Mouse (Mus musculus): Measurements from ENCODE around the gene Pabpn1l. TPM values are rescaled to one million over a fixed set of nuclear protein-coding genes. Genes with fewer than 3 reads are reported as not detected.
"Not testable (repeated sequence)": the region's sequence is repeated elsewhere in the genome, so short reads cannot be mapped to it uniquely, and the experiment has no call there.

The Pabpn1l gene
- total RNA-seq, 4 experiments from 2014 or later, result 0.24 to 0.57 TPM; not detected in 2

DNA sequence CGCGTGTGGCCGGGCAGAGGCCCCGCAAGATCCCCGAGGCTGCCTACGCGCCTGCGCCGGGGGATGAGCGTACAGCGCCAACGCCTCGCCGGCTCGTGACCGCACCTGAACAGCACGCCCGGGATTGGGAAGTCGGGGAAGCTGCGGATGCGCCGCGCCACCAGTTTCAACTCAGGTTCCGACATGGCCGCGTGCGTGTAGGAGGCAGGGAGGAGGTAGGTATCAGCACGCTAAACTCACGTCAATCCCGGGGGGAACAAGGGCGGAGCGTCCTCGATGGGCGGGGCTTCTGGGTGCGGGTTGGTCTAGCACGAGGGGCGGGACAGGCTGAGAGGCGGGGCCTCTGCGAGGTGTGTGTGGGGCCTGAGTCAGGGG, 45.9 kb downstream of the Pabpn1l start, which contains the start of gene Aprt:
Gene Aprt (minus strand): TSS at position 262 of the 375 bp plus-strand sequence.
- peak; percentile 93 for DNase-seq (ENCODE audit: low spot score)

DNA sequence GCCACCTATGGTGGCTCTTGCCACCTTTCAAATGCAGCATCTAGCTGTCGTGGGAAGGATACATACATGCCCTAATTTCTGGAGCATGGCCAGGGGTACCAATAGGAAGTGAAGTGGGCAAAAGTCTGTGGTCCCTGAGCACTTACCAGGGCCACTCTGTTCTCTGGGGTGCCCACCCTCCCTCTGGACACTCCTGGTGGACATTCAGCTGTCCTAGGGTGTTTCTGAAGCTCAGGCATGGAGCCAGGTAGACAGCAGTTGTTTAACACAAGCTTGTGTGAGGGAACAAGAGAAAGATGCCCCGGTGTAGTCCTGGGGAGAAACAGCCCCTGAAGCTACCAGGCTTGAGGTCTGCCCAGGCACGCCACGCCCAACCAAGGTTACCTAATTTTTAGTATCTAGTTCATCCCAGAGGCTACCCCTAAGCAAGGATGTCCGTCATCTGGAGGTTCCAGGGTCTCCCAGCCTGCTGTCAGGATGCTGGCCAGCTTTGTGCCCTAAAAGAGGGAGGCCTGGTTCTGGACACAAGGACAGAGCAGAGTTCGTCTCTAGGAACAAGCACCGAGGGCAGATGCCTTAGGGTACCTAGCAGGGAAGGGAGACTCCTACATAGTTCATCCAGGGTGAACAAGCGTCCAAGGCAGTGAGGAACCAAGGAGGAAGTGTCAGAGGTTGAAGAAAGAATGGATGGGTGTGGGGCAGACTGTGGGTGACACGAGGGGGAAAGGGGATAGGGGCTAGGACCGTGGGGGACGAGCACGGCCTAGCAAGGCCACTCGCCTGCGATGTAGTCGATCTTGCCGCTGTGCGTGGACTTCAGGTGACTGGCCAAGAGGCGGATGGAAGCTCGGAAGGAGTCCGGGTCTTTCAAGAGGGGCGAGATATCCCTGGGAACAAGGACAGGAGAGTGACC, 46.5 kb downstream of the Pabpn1l start:
- no peak for DNase-seq (ENCODE audit: low spot score)

DNA sequence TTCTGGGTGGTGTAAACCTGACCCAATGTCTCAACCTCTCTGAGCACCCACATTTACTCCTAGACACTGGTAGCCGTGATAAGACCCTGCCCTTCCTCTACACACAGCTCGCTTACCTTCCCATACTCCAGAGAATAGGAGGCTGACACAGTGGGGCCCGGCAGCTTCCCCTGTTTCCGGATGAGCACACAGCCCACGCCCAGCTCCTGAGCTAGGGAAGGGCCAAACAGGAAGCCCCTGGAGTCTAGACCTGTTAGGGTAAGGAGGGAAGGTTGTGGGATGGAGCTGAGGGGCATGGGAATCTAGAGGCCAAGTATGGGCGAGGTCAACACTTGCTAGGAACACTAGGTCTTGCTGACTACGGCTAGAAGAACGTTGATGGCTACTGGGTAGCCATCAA, 47.3 kb downstream of the Pabpn1l start:
- no peak for DNase-seq (ENCODE audit: low spot score)

DNA sequence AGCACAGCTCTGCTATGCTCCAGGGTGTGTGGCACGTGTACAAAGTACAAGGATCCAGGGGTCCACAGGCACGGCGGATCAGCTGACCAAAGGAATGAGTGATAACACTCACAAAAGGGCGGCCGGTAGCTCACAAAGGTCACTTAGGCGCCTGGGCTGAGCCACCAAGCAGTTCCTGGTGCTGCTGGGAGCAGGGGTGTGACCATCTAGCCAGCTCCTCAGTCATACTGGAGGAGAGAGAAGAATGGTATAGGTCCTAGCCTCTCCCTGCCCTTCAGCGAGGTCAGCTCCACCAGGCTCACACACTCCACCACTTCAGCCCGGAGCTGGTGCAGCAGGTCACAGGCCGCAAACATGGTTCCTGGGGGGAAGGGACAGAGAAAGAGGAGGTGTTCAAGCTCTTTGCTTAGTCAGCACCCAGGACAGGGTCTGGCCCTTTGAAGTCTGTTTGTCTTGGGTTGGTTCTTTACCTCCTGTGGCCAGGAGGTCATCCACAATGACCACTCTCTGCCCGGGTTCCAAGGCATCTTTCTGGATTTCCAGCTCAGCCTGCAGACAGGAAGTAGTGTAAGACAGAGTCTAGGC, 47.8 kb downstream of the Pabpn1l start:
- DNase-seq (ENCODE audit: low spot score), result no peak

DNA sequence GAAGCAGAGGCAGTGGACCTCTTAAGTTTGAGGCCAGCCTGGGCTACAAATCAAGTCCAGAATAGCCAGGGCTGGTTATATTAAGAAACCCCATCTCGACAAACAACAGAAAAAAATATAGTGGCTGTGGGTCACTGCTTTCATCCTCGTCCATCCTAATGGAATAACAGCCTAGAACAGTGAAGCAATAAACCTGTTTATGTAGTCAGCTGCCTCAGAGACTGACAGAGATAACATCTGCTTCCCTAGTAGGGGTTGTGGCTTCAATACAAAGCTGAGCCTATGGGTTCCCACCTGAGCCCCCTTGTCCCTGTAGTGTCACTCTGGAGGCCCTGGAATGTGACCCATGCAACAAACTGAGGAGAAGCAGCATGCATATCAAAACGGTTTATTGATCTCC, 48.3 kb downstream of the Pabpn1l start:
- DNase-seq (ENCODE audit: low spot score), result no peak

DNA sequence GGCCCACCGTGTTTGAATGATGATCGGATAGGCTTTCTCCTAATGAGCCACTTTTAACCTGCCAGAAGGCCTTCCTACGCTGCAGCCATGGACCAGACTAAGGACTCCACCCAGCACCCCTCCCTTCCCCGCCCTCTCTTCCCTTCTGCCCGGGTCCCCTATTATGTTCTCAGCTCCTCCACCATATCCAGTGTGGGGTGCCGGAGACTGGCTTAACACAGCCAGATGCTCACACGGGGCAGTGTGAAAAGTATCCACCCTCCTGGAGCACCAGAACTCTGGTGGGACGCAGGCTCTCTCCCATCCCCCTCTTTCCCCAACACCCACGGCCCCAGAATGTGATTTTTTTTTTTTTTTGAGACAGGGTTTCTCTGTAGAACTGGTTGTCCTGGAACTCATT, 49.0 kb downstream of the Pabpn1l start:
- no peak for DNase-seq (ENCODE audit: low spot score)

DNA sequence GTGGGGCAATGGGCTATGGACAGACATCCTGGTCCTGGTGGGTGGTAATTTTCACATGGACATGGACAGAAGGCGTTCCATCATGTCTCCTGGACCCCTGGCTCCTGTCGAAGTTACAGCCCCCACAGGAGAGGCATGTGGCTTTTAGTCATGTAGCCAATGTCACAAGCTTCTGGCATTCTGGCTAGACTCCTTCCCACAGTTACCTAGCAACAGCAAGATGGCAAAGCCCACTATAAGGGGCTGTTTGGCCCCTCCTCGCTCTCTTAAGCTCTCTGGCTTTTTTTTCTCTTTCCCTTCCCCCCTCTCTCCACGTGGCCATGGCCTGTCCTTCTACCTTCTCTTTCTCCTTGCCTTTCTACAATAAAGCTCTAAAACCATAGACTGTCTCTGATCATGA, 49.4 kb downstream of the Pabpn1l start:
- DNase-seq (ENCODE audit: low spot score), result not testable (repeated sequence)

DNA sequence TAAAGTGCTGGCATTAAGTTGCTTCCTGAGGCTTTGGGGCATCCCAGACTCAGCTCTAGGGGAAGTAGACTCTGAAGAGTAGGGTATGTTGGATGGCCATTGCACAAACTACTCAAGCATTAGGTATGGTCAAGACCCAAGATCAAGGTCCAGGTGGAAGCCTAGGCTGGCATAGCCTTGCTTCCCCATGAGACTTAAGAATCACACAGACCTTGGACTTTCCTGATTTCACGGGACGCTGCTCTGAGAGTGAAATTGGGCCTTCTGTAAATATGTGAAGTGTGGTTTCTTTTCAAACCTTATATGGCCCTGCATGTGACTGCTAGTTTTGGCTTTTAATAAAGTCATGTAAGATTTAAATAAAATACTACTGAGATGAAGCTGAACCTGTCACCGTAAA, 49.8 kb downstream of the Pabpn1l start:
- no peak for DNase-seq (ENCODE audit: low spot score)

DNA sequence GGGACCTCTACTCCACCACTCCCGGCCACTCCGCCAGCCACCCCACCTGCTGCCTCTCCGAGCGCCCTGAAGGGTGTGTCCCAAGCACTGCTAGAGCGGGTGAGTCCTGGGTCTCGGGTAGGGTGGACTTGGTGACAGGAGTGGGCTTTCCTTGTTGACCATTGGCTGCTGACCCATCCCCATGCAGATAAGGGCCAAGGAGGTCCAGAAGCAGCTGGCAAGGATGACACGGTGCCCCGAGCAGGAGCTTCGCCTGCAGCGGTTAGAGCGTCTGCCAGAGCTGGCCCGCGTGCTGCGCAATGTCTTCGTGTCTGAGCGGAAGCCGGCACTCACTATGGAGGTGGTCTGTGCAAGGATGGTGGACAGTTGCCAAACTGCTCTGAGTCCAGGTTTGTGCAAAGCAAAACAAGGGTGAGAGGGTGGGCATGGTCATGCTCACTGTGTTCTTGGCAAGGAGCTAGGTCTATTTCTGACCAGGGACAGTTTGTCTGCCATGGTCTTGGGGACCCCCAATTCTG, 50.7 kb downstream of the Pabpn1l start:
- no peak for DNase-seq (ENCODE audit: low spot score)

DNA sequence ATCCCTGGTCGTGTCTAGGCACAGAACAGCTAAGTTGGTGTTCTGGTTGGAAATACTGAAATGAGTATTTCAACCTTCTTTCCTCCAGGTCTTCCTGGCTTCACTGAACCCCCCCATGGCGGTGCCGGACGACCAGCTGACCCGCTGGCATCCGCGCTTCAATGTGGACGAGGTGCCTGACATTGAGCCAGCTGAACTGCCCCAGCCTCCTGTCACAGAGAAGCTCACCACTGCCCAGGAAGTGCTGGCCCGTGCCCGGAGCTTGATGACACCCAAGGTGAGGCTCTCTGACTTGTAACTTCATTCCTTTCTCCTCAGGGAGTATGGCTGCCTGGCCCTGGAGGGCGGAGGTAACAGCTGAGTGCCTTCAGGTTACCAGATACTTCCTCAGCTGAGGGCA, 51.4 kb downstream of the Pabpn1l start:
- no peak for DNase-seq (ENCODE audit: low spot score)

DNA sequence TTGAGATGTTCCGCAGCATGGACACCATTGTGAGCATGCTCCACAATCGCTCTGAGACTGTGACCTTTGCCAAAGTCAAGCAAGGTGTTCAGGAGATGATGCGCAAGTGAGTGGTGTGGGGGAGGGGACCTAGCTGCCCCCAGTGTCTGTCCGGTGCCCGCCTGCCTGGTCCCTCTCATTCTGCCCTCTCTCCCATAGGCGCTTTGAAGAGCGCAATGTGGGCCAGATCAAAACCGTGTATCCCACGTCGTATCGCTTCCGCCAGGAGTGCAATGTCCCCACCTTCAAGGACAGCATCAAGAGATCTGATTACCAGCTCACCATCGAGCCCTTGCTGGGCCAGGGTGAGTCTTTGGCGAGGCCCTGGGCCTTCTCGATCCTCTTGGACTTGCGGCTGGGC, 52.5 kb downstream of the Pabpn1l start:
- no peak for DNase-seq (ENCODE audit: low spot score)

Small RNAs within 50 kb of the gene (microRNA-seq; reads per million reads assigned to microRNA genes)
- not detected for gene Mir6396

Other genes starting within 250 kb of the Pabpn1l start
- 10 to 100 TPM; 21.2 to 24.0 (median 22.4) TPM for gene Zc3h18, start 246.1 kb downstream of the Pabpn1l start, total RNA-seq (2022)
- gene Il17c, start 200.7 kb downstream of the Pabpn1l start, total RNA-seq (2022), result not detected
- gene Cyba, start 189.8 kb downstream of the Pabpn1l start, total RNA-seq (2022), result 10 to 100 TPM; 39.2 to 50.2 (median 44.5) TPM
- 1 to 10 TPM; 3.9 to 5.6 (median 4.9) TPM for gene Mvd, start 179.3 kb downstream of the Pabpn1l start, total RNA-seq (2022)
- 10 to 100 TPM in 2 of 4 experiments, 1 to 10 TPM in 2; 2.7 to 14.4 (median 8.2) TPM for gene Snai3, start 162.0 kb downstream of the Pabpn1l start, total RNA-seq (2022)
- gene Rnf166, start 146.7 kb downstream of the Pabpn1l start, total RNA-seq (2022), result 10 to 100 TPM; 38.4 to 68.1 (median 57.1) TPM
- gene Ctu2, start 146.6 kb downstream of the Pabpn1l start, total RNA-seq (2022), result 10 to 100 TPM in 1 of 4 experiments, 1 to 10 TPM in 3; 5.0 to 12.4 (median 7.7) TPM
- gene Piezo1, start 71.4 kb downstream of the Pabpn1l start, total RNA-seq (2022), result 10 to 100 TPM; 13.2 to 17.4 (median 13.7) TPM
- 1 to 10 TPM; 1.9 to 2.4 (median 2.2) TPM for gene Cdt1, start 54.7 kb downstream of the Pabpn1l start, total RNA-seq (2022)
- gene Aprt, start 45.8 kb downstream of the Pabpn1l start, total RNA-seq (2022), result 10 to 100 TPM; 39.5 to 50.6 (median 44.3) TPM
- gene Galns, start 11.3 kb downstream of the Pabpn1l start, total RNA-seq (2022), result 1 to 10 TPM; 3.5 to 5.2 (median 4.4) TPM
- gene Trappc2l, start 11.1 kb downstream of the Pabpn1l start, total RNA-seq (2022), result 10 to 100 TPM; 62.8 to 66.2 (median 63.3) TPM
- 10 to 100 TPM; 15.1 to 22.1 (median 18.2) TPM for gene Cbfa2t3, start 76.4 kb upstream of the Pabpn1l start, total RNA-seq (2022)
- 10 to 100 TPM; 35.2 to 36.2 (median 35.3) TPM for gene Acsf3, start 152.7 kb upstream of the Pabpn1l start, total RNA-seq (2022)
- gene Cdh15, start 225.2 kb upstream of the Pabpn1l start, total RNA-seq (2022), result under 1 TPM in 1 of 4 experiments, not detected in 3; 0.06 TPM

Data from heart, adult 8-10 months (tissue).